In the genomic region with DNA sequence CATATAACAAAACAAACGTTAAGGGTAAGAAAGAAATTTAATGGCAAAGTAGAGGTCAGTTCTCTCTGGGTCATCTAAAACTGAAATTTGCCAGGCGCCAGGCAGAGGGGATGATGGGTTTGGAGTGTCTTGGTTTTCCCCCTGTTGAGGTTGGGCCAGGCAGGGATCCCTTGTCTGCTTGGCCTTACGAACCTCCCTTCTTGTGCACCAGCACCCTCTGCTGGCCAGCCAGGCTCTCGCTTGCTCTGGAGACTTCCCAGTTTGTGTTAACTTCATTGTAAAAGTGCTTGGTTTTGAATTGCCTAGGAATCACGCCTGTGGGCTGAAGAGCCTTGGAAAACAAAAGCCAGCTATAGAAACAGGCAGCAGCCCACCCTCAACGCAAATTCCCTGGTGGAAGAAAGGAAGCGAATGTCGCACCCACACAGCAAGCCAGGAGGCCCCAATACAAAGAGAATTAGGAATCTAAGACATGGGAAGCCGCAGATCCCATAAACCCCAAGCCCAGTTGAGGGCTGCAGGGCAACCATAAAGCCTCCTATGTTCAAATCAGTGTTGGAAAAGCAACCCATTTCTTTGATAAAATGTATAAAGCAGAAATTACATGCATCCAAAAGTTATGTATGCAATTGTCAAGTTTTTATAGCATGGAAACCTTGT, we compare ENCODE assay signal across 8 mouse cellular contexts. TPM values are rescaled to one million over a fixed set of nuclear protein-coding genes. Genes with fewer than 3 reads are reported as not detected.
DNase-seq lines count a peak whose midpoint lies in the region; ATAC-seq and TF ChIP-seq lines count a peak whose summit lies in the region.

No protein-coding gene starts in this region.

- no peaks in the 10 kb centered on the region for H3K9me3 ChIP-seq in MEL (replicated peaks; ENCODE audit: insufficient read depth, low read length)
- H3K9me3 ChIP-seq in forebrain, embryonic 14.5 days (replicated peaks; ENCODE audit: control insufficient read depth, low read length): no peaks in the 10 kb centered on the region

- ATAC-seq in cerebellum, adult (ENCODE audit: insufficient number of reproducible peaks, low FRiP score, low TSS enrichment): peak; percentile 84
- peak; percentile 93 for ATAC-seq in forebrain, embryonic 14.5 days
- ATAC-seq in hematopoietic stem cell, adult 5-6 weeks (replicated peaks in 1 of 2; ENCODE audit: insufficient read depth in 1 of 2, low FRiP score in 2 of 2, low TSS enrichment in 1 of 2, low read depth in 1 of 2, poor library complexity in 2 of 2, severe bottlenecking in 2 of 2): peak; percentile 92 to 94

- no peak overlapping the region for H3K9ac ChIP-seq in MEL (ENCODE audit: control insufficient read depth, low read depth, low read length, poor library complexity, severe bottlenecking)
- H3K9ac ChIP-seq in forebrain, embryonic 14.5 days (ENCODE audit: low read length): no peak overlapping the region

- no peaks in the 10 kb centered on the region for H3K79me2 ChIP-seq in MEL (ENCODE audit: control insufficient read depth, insufficient read depth, low read length, poor library complexity)

- peak; percentile 88 to 98 (median 95) for TF ChIP-seq CTCF in MEL (IDR thresholded peaks at IDR 0.05 in 2 of 3, conservative IDR thresholded peaks at IDR 0.05 in 1 of 3; ENCODE audit: control insufficient read depth in 1 of 3, insufficient read depth in 1 of 3, low read depth in 2 of 3, low read length in 3 of 3, poor library complexity in 1 of 3, severe bottlenecking in 1 of 3)
- TF ChIP-seq CTCF in layer of hippocampus, adult 2 months (conservative IDR thresholded peaks at IDR 0.05): peak; percentile 98

- TF ChIP-seq EP300 in MEL (IDR thresholded peaks at IDR 0.05; ENCODE audit: low read depth in 1 of 2, low read length in 2 of 2): no peak

- no peaks in the 10 kb centered on the region for H3K4me1 ChIP-seq in MEL (ENCODE audit: control insufficient read depth in 1 of 2, insufficient read depth in 2 of 2, low read length in 2 of 2)
- no peaks in the 10 kb centered on the region for H3K4me1 ChIP-seq in forebrain, embryonic 14.5 days (ENCODE audit: control insufficient read depth, insufficient read depth, low read length)

- no peak overlapping the region for H3K4me2 ChIP-seq in forebrain, embryonic 14.5 days (ENCODE audit: low read length)

- H3K4me3 ChIP-seq in MEL (ENCODE audit: control insufficient read depth in 1 of 2, insufficient read depth in 1 of 2, low read depth in 2 of 2, low read length in 2 of 2): no peak overlapping the region
- no peak overlapping the region for H3K4me3 ChIP-seq in forebrain, embryonic 14.5 days (ENCODE audit: low read depth, low read length)
- H3K4me3 ChIP-seq in layer of hippocampus, adult 2 months: no peak overlapping the region

- 9% methylated on average over 9 of the region's 9 CpGs for WGBS in forebrain, embryonic 14.5 days

- H3K36me3 ChIP-seq in MEL (ENCODE audit: control insufficient read depth in 1 of 2, insufficient read depth in 2 of 2, low read length in 2 of 2): no peaks in the 10 kb centered on the region
- H3K36me3 ChIP-seq in forebrain, embryonic 14.5 days (ENCODE audit: control insufficient read depth, insufficient read depth, low read length): no peaks in the 10 kb centered on the region

- H3K27me3 ChIP-seq in MEL (ENCODE audit: control insufficient read depth in 1 of 2, insufficient read depth in 2 of 2, low read length in 2 of 2): no peaks in the 10 kb centered on the region; a peak in 1 of 4 replicates
- no peaks in the 10 kb centered on the region for H3K27me3 ChIP-seq in forebrain, embryonic 14.5 days (replicated peaks; ENCODE audit: control insufficient read depth, insufficient read depth, low read length)

- peak; percentile 94 for TF ChIP-seq RAD21 in MEL (IDR thresholded peaks at IDR 0.05; ENCODE audit: low read depth, low read length)

- DNase-seq in MEL (ENCODE audit: low read depth, low spot score): peak; percentile 81
- DNase-seq in forebrain, embryonic 14.5 days (ENCODE audit: low spot score): peak; percentile 89
- peak; percentile 75 to 91 for DNase-seq in layer of hippocampus, adult 2 months (ENCODE audit: low spot score in 2 of 2)
- peak; percentile 83 for DNase-seq in lung, postnatal 36 days
- DNase-seq in retina, embryonic 14.5 days (ENCODE audit: low spot score): peak; percentile 87
- peak; percentile 68 for DNase-seq in urinary bladder, adult 2 months (ENCODE audit: low spot score)

- H3K27ac ChIP-seq in MEL (ENCODE audit: control insufficient read depth, low read depth, low read length): no peak overlapping the region
- H3K27ac ChIP-seq in forebrain, embryonic 14.5 days (ENCODE audit: low read depth, low read length): no peak overlapping the region
- no peak overlapping the region for H3K27ac ChIP-seq in layer of hippocampus, adult 2 months

- TF ChIP-seq POLR2A in MEL (IDR thresholded peaks at IDR 0.05; ENCODE audit: control insufficient read depth in 1 of 2, insufficient read depth in 1 of 2, low read depth in 1 of 2, low read length in 2 of 2, poor library complexity in 1 of 2): no peak

TF ChIP-seq in MEL, 35 proteins besides CTCF, POLR2A, EP300 and RAD21:
- peak; percentile 93 for TF ChIP-seq ZC3H11A (IDR thresholded peaks at IDR 0.05; ENCODE audit: low read depth, low read length)
- no peak for TF ChIP-seq GATA1 (IDR thresholded peaks at IDR 0.05; ENCODE audit: low read depth, low read length)
- TF ChIP-seq ZNF384 (IDR thresholded peaks at IDR 0.05; ENCODE audit: low read depth, low read length): peak; percentile 58; the same call in 1 of the 2 replicates
- TF ChIP-seq SIN3A (IDR thresholded peaks at IDR 0.05; ENCODE audit: low read length): 0 out of 2 replicates have a peak, but pooled peaks have one; percentile 31
- TF ChIP-seq SMC3 (IDR thresholded peaks at IDR 0.05; ENCODE audit: low read depth, low read length): peak; percentile 97
- TF ChIP-seq ZKSCAN1 (IDR thresholded peaks at IDR 0.05; ENCODE audit: low read depth, low read length): no peak

RNA-seq across cellular contexts. Expression of a gene that starts 20.0 kb away (rescaled TPM):
- total RNA-seq in MEL (2012; rRNA removed): not detected in 2 replicates
- not detected for polyA plus RNA-seq in MEL (2012; ENCODE audit: insufficient read depth in 1 of 2, insufficient read length in 2 of 2, low read depth in 1 of 2, low replicate concordance in 2 of 2, missing spikeins in 1 of 2)
- 0.23 TPM in 1 of 2 replicates, not detected in the other for polyA plus RNA-seq in forebrain, embryonic 14.5 days (2014; fragmentation: Nextera tagmentation; extraction: Ambion mirVana)
- total RNA-seq in hematopoietic stem cell, adult 5-6 weeks (2017): 0.63 and 1.5 TPM in 2 replicates
- total RNA-seq in layer of hippocampus, adult 2 months (2021): 1 to 10 TPM in 1 of 2 experiments, under 1 TPM in 1; 0.83 to 1.2 TPM
- 0.07 TPM in 1 of 2 replicates, not detected in the other for polyA plus RNA-seq in urinary bladder, adult 2 months (2012; rRNA removed)

RNA-seq across cellular contexts. Expression of a gene that starts 22.5 kb away (rescaled TPM):
- total RNA-seq in MEL (2012; rRNA removed): not detected in 2 replicates
- polyA plus RNA-seq in MEL (2012; ENCODE audit: insufficient read depth in 1 of 2, insufficient read length in 2 of 2, low read depth in 1 of 2, low replicate concordance in 2 of 2, missing spikeins in 1 of 2): not detected
- polyA plus RNA-seq in forebrain, embryonic 14.5 days (2014; fragmentation: Nextera tagmentation; extraction: Ambion mirVana): 2.6 and 4.2 TPM in 2 replicates
- total RNA-seq in hematopoietic stem cell, adult 5-6 weeks (2017): 2.6 and 3.3 TPM in 2 replicates
- total RNA-seq in layer of hippocampus, adult 2 months (2021): 10 to 100 TPM; 32.0 to 34.7 TPM
- 6.7 and 9.2 TPM in 2 replicates for polyA plus RNA-seq in urinary bladder, adult 2 months (2012; rRNA removed)
